Mouse (Mus musculus) kidney, adult 8-10 months (tissue): ENCODE results near the gene Zfp239.

Experiments
- DNase-seq, 2 experiments: peaks; one replicate each; pipeline ENCODE4 v3.0.0; 2022

The Zfp239 gene

GRCm38 (mm10) chr6:117879408-117880115, 17.7 kb downstream of the Zfp239 start:
- DNase-seq, result peak; percentile 97 to 99

GRCm38 (mm10) chr6:117880394-117880838, 18.5 kb downstream of the Zfp239 start:
- no peak for DNase-seq

GRCm38 (mm10) chr6:117881229-117881628, 19.3 kb downstream of the Zfp239 start:
- no peak for DNase-seq

GRCm38 (mm10) chr6:117881997-117882396, 20.1 kb downstream of the Zfp239 start:
- no peak for DNase-seq

GRCm38 (mm10) chr6:117885943-117886342, 24.0 kb downstream of the Zfp239 start:
- no peak for DNase-seq

GRCm38 (mm10) chr6:117888032-117888431, 26.1 kb downstream of the Zfp239 start:
- DNase-seq, result no peak

- DNase-seq, result no peak
Measured at GRCm38 (mm10) chr6:117888642-117889096, 26.8 kb downstream of the Zfp239 start.

GRCm38 (mm10) chr6:117890257-117890656, 28.4 kb downstream of the Zfp239 start:
- no peak for DNase-seq

GRCm38 (mm10) chr6:117891369-117892160, 29.7 kb downstream of the Zfp239 start:
- no peak for DNase-seq

GRCm38 (mm10) chr6:117892386-117892785, 30.5 kb downstream of the Zfp239 start:
- no peak for DNase-seq

GRCm38 (mm10) chr6:117893435-117893834, 31.5 kb downstream of the Zfp239 start:
- no peak for DNase-seq

GRCm38 (mm10) chr6:117897800-117898199, 35.9 kb downstream of the Zfp239 start:
- peak in 1 of 2 experiments; percentile 70 for DNase-seq

- no peak for DNase-seq
Measured at GRCm38 (mm10) chr6:117900126-117901080, 38.5 kb downstream of the Zfp239 start, which contains the start of gene Hnrnpf. Hnrnpf (plus strand) TSS chr6:117900324.

GRCm38 (mm10) chr6:117901510-117902402, 39.9 kb downstream of the Zfp239 start:
- no peak for DNase-seq

GRCm38 (mm10) chr6:117902556-117902955, 40.7 kb downstream of the Zfp239 start:
- DNase-seq, result no peak

GRCm38 (mm10) chr6:117903836-117904235, 41.9 kb downstream of the Zfp239 start:
- no peak for DNase-seq

GRCm38 (mm10) chr6:117905260-117905930, 43.5 kb downstream of the Zfp239 start:
- DNase-seq, result peak in 1 of 2 experiments; percentile 21

- DNase-seq, result no peak
Measured at GRCm38 (mm10) chr6:117906015-117906531, 44.2 kb downstream of the Zfp239 start.

- DNase-seq, result peak; percentile 98
Measured at GRCm38 (mm10) chr6:117906590-117907271, 44.8 kb downstream of the Zfp239 start.
